Mouse (Mus musculus) ES-CJ7 (cell line): ENCODE measurements at regions not wholly inside any gene's neighbourhood (a gene's known extent, or its start where the extent isn't known, plus 50 kb on each side); places are given as distances from the start of the nearest gene placed in this dataset.
A peak's percentile ranks its signal among the peaks of the same experiment; 100 is the strongest.

Source experiments
- DNase-seq: peaks from one replicate; pipeline ENCODE4 v3.0.0; 2011; ENCODE audit warnings: low read depth, low spot score

- DNase-seq: no peak
Observed at GRCm38 (mm10) chr11:10429291-10429690, 684.7 kb upstream of the Vwc2 start.

GRCm38 (mm10) chr11:10477341-10478070 is 636.5 kb upstream of the Vwc2 start:
- no peak for DNase-seq

DNA sequence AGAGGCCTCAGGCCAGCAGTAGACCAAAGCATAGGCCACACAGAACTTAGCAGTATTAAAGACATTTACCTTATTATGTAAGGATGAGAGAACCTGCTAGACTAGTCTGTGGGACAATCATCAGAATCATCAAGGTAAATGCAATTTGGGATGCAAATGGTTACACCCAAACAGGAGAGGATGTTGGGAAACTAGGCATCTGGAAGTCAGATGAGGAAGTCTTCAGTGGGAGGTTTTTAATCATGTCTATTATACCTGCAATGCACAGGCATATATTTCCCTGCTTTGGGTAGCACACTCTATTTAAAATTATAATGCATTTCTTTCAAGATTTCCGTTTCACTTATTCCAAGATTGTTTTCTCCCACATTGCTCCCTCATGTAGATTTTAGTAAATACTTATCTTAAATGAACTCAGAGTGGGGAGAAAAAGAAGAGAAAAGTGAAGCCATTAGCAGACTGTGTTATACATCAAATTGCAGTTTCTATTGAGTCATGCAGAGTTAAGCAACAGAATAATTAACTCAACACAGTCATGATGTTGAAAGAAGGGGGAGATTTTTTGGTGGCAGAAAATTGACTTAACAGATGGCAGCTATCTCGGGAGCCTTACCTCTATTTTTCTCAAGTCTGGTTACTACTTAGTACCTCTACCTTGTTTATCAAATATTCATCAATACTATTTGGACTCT is 632.9 kb upstream of the Vwc2 start:
- no peak for DNase-seq

DNA sequence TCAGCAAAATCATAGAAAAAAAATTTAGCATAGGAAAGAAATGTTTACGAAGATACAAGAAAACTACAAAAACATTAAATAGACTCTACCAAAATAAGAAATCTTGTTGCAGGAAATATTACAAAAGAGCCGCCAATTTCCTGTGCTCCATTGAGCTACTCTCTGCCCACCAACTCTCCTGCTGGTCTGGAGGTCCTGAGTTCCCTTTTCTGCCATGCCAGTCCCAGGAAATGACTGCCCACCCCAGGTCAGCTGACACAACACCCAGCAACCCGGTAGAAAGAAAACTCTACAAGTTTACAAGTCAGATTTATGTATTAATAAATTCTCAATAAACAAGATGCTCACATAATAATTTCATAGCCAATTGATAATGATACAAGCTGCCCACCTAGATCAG is 630.0 kb upstream of the Vwc2 start:
- DNase-seq: no peak

- DNase-seq: no peak
Observed at GRCm38 (mm10) chr11:10497399-10497798, 616.6 kb upstream of the Vwc2 start.

DNA sequence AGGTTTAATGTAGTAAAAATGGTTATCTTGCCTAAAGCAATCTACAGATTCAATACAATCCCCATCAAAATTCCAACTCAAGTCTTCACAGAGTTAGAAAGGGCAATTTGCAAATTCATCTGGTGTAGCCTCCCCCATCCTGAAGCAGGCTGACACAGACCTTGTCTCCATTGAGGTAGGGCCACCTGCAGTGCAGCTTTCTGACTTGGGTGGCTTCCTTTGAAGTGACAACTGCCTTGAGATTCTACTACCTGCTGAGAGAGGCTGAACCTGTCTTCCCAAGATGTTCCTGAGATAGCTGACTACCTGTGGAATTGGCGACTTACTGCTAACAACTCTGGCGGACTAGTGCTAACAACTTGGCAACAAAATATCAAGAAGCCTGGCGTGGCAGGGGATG is 602.8 kb upstream of the Vwc2 start:
- DNase-seq: peak; percentile 52
